ENCODE assay signal across 8 mouse cellular contexts in the genomic region with DNA sequence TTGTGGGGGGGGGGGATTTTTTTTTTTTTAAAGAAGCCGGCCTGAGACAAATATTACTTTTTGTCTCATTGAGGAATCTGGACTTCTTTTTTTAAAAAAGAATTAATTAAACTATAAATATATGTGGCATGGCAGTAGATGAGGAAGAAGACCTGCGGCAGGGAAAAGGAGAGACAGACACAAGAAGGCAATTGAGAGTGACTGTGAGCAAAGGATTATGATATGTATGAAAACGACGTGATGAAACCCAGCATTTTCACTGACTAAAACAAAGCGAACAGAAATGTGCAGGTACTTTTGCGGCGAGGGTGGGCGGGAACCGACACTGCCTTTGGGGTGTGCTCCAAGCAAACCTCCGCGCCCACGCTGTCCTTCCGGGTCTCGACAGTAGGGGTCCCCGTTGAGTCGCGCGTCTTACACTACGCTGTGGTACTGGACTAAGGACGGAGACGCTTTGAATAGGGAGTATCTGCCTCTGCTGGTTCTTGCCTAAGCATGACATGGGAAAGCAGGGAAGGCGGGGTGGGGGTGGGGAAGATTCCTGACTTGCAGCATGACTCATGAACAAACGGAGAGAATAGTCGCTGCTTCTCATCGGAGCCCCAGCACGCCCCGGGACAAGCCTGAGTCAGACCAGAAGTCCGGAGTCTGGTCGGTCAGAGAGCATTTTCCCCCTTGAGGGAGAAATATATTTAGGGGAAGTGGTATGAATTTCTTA. TPM values are rescaled to one million over a fixed set of nuclear protein-coding genes. Genes with fewer than 3 reads are reported as not detected.
A peak's percentile ranks its signal among the peaks of the same experiment; 100 is the strongest.
DNase-seq lines count a peak whose midpoint lies in the region; ATAC-seq and TF ChIP-seq lines count a peak whose summit lies in the region.

No protein-coding gene starts in this region.

- H3K9ac ChIP-seq in MEL (ENCODE audit: control insufficient read depth, low read depth, low read length, poor library complexity, severe bottlenecking), result peak overlapping the region; percentile 46
- no peak overlapping the region for H3K9ac ChIP-seq in lung, postnatal 0 days (replicated peaks; ENCODE audit: low read depth)

- no peaks in the 10 kb centered on the region for H3K79me2 ChIP-seq in MEL (ENCODE audit: control insufficient read depth, insufficient read depth, low read length, poor library complexity)

- peak overlapping the region; percentile 55 for H3K4me3 ChIP-seq in MEL (ENCODE audit: control insufficient read depth in 1 of 2, insufficient read depth in 1 of 2, low read depth in 2 of 2, low read length in 2 of 2)
- H3K4me3 ChIP-seq in hindbrain, embryonic 10.5 days, result peak overlapping the region; percentile 41
- 0 out of 2 replicates have a peak overlapping the region, but pooled peaks have one; percentile 16 for H3K4me3 ChIP-seq in lung, postnatal 0 days (ENCODE audit: low read depth, low read length)

- DNase-seq in MEL (ENCODE audit: low read depth, low spot score), result peak; percentile 89
- DNase-seq in cerebellum, adult 8-10 months, result peak; percentile 87
- peak; percentile 93 for DNase-seq in hindbrain, embryonic 10.5 days (ENCODE audit: low spot score)
- peak; percentile 91 for DNase-seq in layer of hippocampus, adult 9-11 months
- peak; percentile 97 for DNase-seq in lung, postnatal 0 days (ENCODE audit: low spot score)
- peak; percentile 92 for DNase-seq in ovary, postnatal 14 days (ENCODE audit: low spot score)
- peak; percentile 92 for DNase-seq in thymus, postnatal 14 days

- no peak for TF ChIP-seq POLR2A in MEL (IDR thresholded peaks at IDR 0.05; ENCODE audit: control insufficient read depth in 1 of 2, insufficient read depth in 1 of 2, low read depth in 1 of 2, low read length in 2 of 2, poor library complexity in 1 of 2)

- no peaks in the 10 kb centered on the region for H3K9me3 ChIP-seq in MEL (replicated peaks; ENCODE audit: insufficient read depth, low read length)
- peaks cover 4% of the 10 kb centered on the region; the same call in 1 of the 2 replicates for H3K9me3 ChIP-seq in hindbrain, embryonic 10.5 days
- no peaks in the 10 kb centered on the region for H3K9me3 ChIP-seq in lung, postnatal 0 days (ENCODE audit: low read length)

- H3K4me2 ChIP-seq in lung, postnatal 0 days (replicated peaks; ENCODE audit: low read depth, low read length), result peak overlapping the region; percentile 47

- no peaks in the 10 kb centered on the region; a peak in 1 of 4 replicates for H3K27me3 ChIP-seq in MEL (ENCODE audit: control insufficient read depth in 1 of 2, insufficient read depth in 2 of 2, low read length in 2 of 2)
- H3K27me3 ChIP-seq in hindbrain, embryonic 10.5 days (ENCODE audit: insufficient read depth, poor library complexity, severe bottlenecking), result no peaks in the 10 kb centered on the region
- H3K27me3 ChIP-seq in lung, postnatal 0 days (replicated peaks; ENCODE audit: insufficient read depth, low read length), result no peaks in the 10 kb centered on the region

- ATAC-seq in frontal cortex, adult (ENCODE audit: low TSS enrichment), result peak; percentile 85
- peak; percentile 98 for ATAC-seq in lung, postnatal 0 days

- WGBS in hindbrain, embryonic 10.5 days, result 7% methylated on average over 29 of the region's 29 CpGs
- WGBS in lung, postnatal 0 days, result 3% methylated on average over 29 of the region's 29 CpGs

- H3K4me1 ChIP-seq in MEL (ENCODE audit: control insufficient read depth in 1 of 2, insufficient read depth in 2 of 2, low read length in 2 of 2), result 0 out of 4 replicates have a peak, but pooled peaks cover 0 to 4% of the 10 kb centered on the region in 2 experiments
- peaks cover 5% of the 10 kb centered on the region; the same call in 1 of the 2 replicates for H3K4me1 ChIP-seq in hindbrain, embryonic 10.5 days (replicated peaks)
- no peaks in the 10 kb centered on the region for H3K4me1 ChIP-seq in lung, postnatal 0 days (ENCODE audit: insufficient read depth, low read depth, low read length)

- peaks cover 0 to 2% of the 10 kb centered on the region in 2 experiments; a peak in 1 of 4 replicates for H3K36me3 ChIP-seq in MEL (ENCODE audit: control insufficient read depth in 1 of 2, insufficient read depth in 2 of 2, low read length in 2 of 2)
- no peaks in the 10 kb centered on the region for H3K36me3 ChIP-seq in hindbrain, embryonic 10.5 days
- H3K36me3 ChIP-seq in lung, postnatal 0 days (ENCODE audit: insufficient read depth, low read length), result no peaks in the 10 kb centered on the region

- TF ChIP-seq EP300 in MEL (IDR thresholded peaks at IDR 0.05; ENCODE audit: low read depth in 1 of 2, low read length in 2 of 2), result no peak
- TF ChIP-seq EP300 in lung, postnatal 0 days (IDR thresholded peaks at IDR 0.05), result peak; percentile 81

- H3K27ac ChIP-seq in MEL (ENCODE audit: control insufficient read depth, low read depth, low read length), result no peak overlapping the region
- H3K27ac ChIP-seq in hindbrain, embryonic 10.5 days, result no peak overlapping the region; the same call in 1 of the 2 replicates
- H3K27ac ChIP-seq in lung, postnatal 0 days (ENCODE audit: low read length), result no peak overlapping the region

- peak; percentile 84 to 89 (median 86) for TF ChIP-seq CTCF in MEL (IDR thresholded peaks at IDR 0.05 in 2 of 3, conservative IDR thresholded peaks at IDR 0.05 in 1 of 3; ENCODE audit: control insufficient read depth in 1 of 3, insufficient read depth in 1 of 3, low read depth in 2 of 3, low read length in 3 of 3, poor library complexity in 1 of 3, severe bottlenecking in 1 of 3)
- TF ChIP-seq CTCF in lung, postnatal 0 days (IDR thresholded peaks at IDR 0.05), result peak; percentile 98

- peak; percentile 85 for TF ChIP-seq RAD21 in MEL (IDR thresholded peaks at IDR 0.05; ENCODE audit: low read depth, low read length)

TF ChIP-seq in MEL, 35 proteins besides CTCF, POLR2A, EP300 and RAD21:
- TF ChIP-seq ZMIZ1 (IDR thresholded peaks at IDR 0.05; ENCODE audit: low read depth, low read length) (no peak), MAFK (IDR thresholded peaks at IDR 0.05; ENCODE audit: borderline replicate concordance, low read depth, low read length) (no peak), NELFE (IDR thresholded peaks at IDR 0.05; ENCODE audit: low read depth, low read length) (no peak), KAT2A (conservative IDR thresholded peaks at IDR 0.05; ENCODE audit: low read depth, low read length) (no peak), ELF1 (IDR thresholded peaks at IDR 0.05; ENCODE audit: low read depth, low read length) (peak; percentile 53; the same call in 1 of the 2 replicates), TBP (IDR thresholded peaks at IDR 0.05; ENCODE audit: low read depth, low read length) (no peak), TCF12 (IDR thresholded peaks at IDR 0.05; ENCODE audit: low read depth, low read length) (no peak), ETS1 (IDR thresholded peaks at IDR 0.05; ENCODE audit: low read depth, low read length) (no peak), POLR2AphosphoS5 (IDR thresholded peaks at IDR 0.05; ENCODE audit: borderline replicate concordance, low read depth, low read length) (no peak), GABPA (IDR thresholded peaks at IDR 0.05; ENCODE audit: low read depth, low read length) (no peak), ZC3H11A (IDR thresholded peaks at IDR 0.05; ENCODE audit: low read depth, low read length) (peak; percentile 85), TAL1 (IDR thresholded peaks at IDR 0.05; ENCODE audit: low read length) (no peak), NRF1 (IDR thresholded peaks at IDR 0.05; ENCODE audit: insufficient read depth, low read depth, low read length, poor library complexity, severe bottlenecking) (no peak), MXI1 (IDR thresholded peaks at IDR 0.05; ENCODE audit: low read depth, low read length) (0 out of 2 replicates have a peak, but pooled peaks have one; percentile 30), MEF2A (IDR thresholded peaks at IDR 0.05; ENCODE audit: extremely low read depth, insufficient replicate concordance, low read depth, low read length, poor library complexity, severe bottlenecking) (no peak), RCOR1 (IDR thresholded peaks at IDR 0.05; ENCODE audit: low read depth, low read length) (no peak), SMC3 (IDR thresholded peaks at IDR 0.05; ENCODE audit: low read depth, low read length) (peak; percentile 89), USF2 (IDR thresholded peaks at IDR 0.05; ENCODE audit: borderline replicate concordance in 1 of 2, insufficient read depth in 1 of 2, low read depth in 1 of 2, low read length in 2 of 2) (no peak), ZNF384 (IDR thresholded peaks at IDR 0.05; ENCODE audit: low read depth, low read length) (no peak), HCFC1 (IDR thresholded peaks at IDR 0.05; ENCODE audit: low read depth, low read length) (no peak), MYB (IDR thresholded peaks at IDR 0.05; ENCODE audit: low read depth, low read length) (no peak), JUND (IDR thresholded peaks at IDR 0.05; ENCODE audit: low read depth, low read length) (no peak), CHD1 (IDR thresholded peaks at IDR 0.05; ENCODE audit: low read depth, low read length) (no peak), MYC (IDR thresholded peaks at IDR 0.05; ENCODE audit: low read depth, low read length) (0 out of 2 replicates have a peak, but pooled peaks have one; percentile 30), POLR2AphosphoS2 (IDR thresholded peaks at IDR 0.05; ENCODE audit: low read length) (no peak), UBTF (IDR thresholded peaks at IDR 0.05; ENCODE audit: borderline replicate concordance, insufficient read depth, low read depth, low read length) (no peak), USF1 (IDR thresholded peaks at IDR 0.05; ENCODE audit: low read depth, low read length) (no peak), CHD2 (IDR thresholded peaks at IDR 0.05; ENCODE audit: low read length) (no peak), BHLHE40 (IDR thresholded peaks at IDR 0.05; ENCODE audit: borderline replicate concordance, low read depth, low read length) (no peak), GATA1 (IDR thresholded peaks at IDR 0.05; ENCODE audit: low read depth, low read length) (no peak), MAX (IDR thresholded peaks at IDR 0.05; ENCODE audit: low read length) (no peak), SIN3A (IDR thresholded peaks at IDR 0.05; ENCODE audit: low read length) (0 out of 2 replicates have a peak, but pooled peaks have one; percentile 26), ZKSCAN1 (IDR thresholded peaks at IDR 0.05; ENCODE audit: low read depth, low read length) (no peak), MAZ (IDR thresholded peaks at IDR 0.05; ENCODE audit: low read depth, low read length) (no peak), E2F4 (IDR thresholded peaks at IDR 0.05; ENCODE audit: borderline replicate concordance, low read depth, low read length) (no peak)

RNA-seq across cellular contexts. Expression of a gene that starts 50.6 kb away (rescaled TPM):
- total RNA-seq in MEL (2012; rRNA removed), result 9.9 and 10.6 TPM in 2 replicates
- polyA plus RNA-seq in MEL (2012; ENCODE audit: insufficient read depth in 1 of 2, insufficient read length in 2 of 2, low read depth in 1 of 2, low replicate concordance in 2 of 2, missing spikeins in 1 of 2), result 10 to 100 TPM in 1 of 2 experiments, not detected in 1; 15.5 TPM
- 12.8 and 12.9 TPM in 2 replicates for polyA plus RNA-seq in hindbrain, embryonic 10.5 days (2016; fragmentation: Nextera tagmentation; extraction: Ambion mirVana)
- polyA plus RNA-seq in lung, postnatal 0 days (2015; fragmentation: Nextera tagmentation; extraction: Ambion mirVana), result 7.9 and 8.1 TPM in 2 replicates
